Mouse (Mus musculus) layer of hippocampus, adult 2 months (tissue): Measurements from ENCODE around the gene Gtf3c2. TPM values are rescaled to one million over a fixed set of nuclear protein-coding genes. Genes with fewer than 3 reads are reported as not detected.

ENCODE experiments used
- DNase-seq, 2 experiments: peaks; one replicate each; pipeline ENCODE4 v3.0.0; 2022; ENCODE audit warnings: low spot score in 2 of 2
- H3K27ac ChIP-seq: fragments of 200-600 bp; 2 replicates; pipeline ENCODE4 v1.8.1; 2022
- H3K4me3 ChIP-seq: fragments of 200-600 bp; 2 replicates; pipeline ENCODE4 v1.8.1; 2022; ENCODE audit warnings: mild to moderate bottlenecking
- CTCF ChIP-seq: fragments of 200-600 bp; conservative IDR thresholded peaks from 2 replicates; pipeline ENCODE4 v1.8.1; 2022; ENCODE audit warnings: antibody characterized with exemption, mild to moderate bottlenecking, moderate library complexity
- total RNA-seq, 2 experiments: library from RNA; stranded (reverse); gene quantifications; 2 replicates each; pipeline ENCODE4 v1.2.3; 2021

Gene Gtf3c2
- total RNA-seq, 2 experiments from 2014 or later = 63.1 to 67.8 TPM

GRCm38 (mm10) chr5:31116354-31116753 is 63.6 kb downstream of the Gtf3c2 start, which contains the start of gene Trim54:
TSS of gene Trim54 (plus strand) at chr5:31116712.
- no peak within 1 kb of the TSS for H3K27ac ChIP-seq
- TF ChIP-seq CTCF = no peak
- no peak for DNase-seq
- no peak within 1 kb of the TSS for H3K4me3 ChIP-seq

GRCm38 (mm10) chr5:31110781-31111180 is 69.2 kb downstream of the Gtf3c2 start:
- DNase-seq = no peak
- TF ChIP-seq CTCF = peak; percentile 79
- no peak overlapping the region for H3K27ac ChIP-seq
- H3K4me3 ChIP-seq = no peak overlapping the region

GRCm38 (mm10) chr5:31108000-31108490 is 71.9 kb downstream of the Gtf3c2 start, which contains the start of gene Slc30a3:
TSS of gene Slc30a3 (minus strand) at chr5:31108237.
- no peak for TF ChIP-seq CTCF

More at GRCm38 (mm10) chr5:31108000-31108490, 71.9 kb downstream of the Gtf3c2 start, which contains the start of gene Slc30a3:
- DNase-seq = no peak
- H3K27ac ChIP-seq = no peak within 1 kb of the TSS
- no peak within 1 kb of the TSS for H3K4me3 ChIP-seq

Other genes with a start within 250 kb of the Gtf3c2 start
- gene Cgref1, start 234.6 kb downstream of the Gtf3c2 start, total RNA-seq = 10 to 100 TPM; 15.5 to 16.7 TPM
- 100 to 1,000 TPM; 132 to 145 TPM for gene Preb, start 219.8 kb downstream of the Gtf3c2 start, total RNA-seq
- under 1 TPM; 0.10 to 0.20 TPM for gene Tcf23, start 211.5 kb downstream of the Gtf3c2 start, total RNA-seq
- gene Atraid, start 131.8 kb downstream of the Gtf3c2 start, total RNA-seq = 10 to 100 TPM; 73.4 to 78.8 TPM
- 10 to 100 TPM; 15.0 to 16.1 TPM for gene Slc5a6, start 131.2 kb downstream of the Gtf3c2 start, total RNA-seq
- gene Cad, start 125.4 kb downstream of the Gtf3c2 start, total RNA-seq = 10 to 100 TPM; 17.1 to 21.6 TPM
- gene Dnajc5g, start 73.9 kb downstream of the Gtf3c2 start, total RNA-seq = not detected
- gene Slc30a3, start 71.9 kb downstream of the Gtf3c2 start, total RNA-seq = 10 to 100 TPM; 89.6 to 92.2 TPM
- gene Trim54, start 63.4 kb downstream of the Gtf3c2 start, total RNA-seq = not detected
- not detected for gene Ucn, start 41.3 kb downstream of the Gtf3c2 start, total RNA-seq
- 10 to 100 TPM; 58.8 to 61.3 TPM for gene Mpv17, start 25.9 kb downstream of the Gtf3c2 start, total RNA-seq
- 1 to 10 TPM; 3.5 to 4.0 TPM for gene Gm29609, start 233 bp downstream of the Gtf3c2 start, total RNA-seq
- 10 to 100 TPM; 80.9 to 81.5 TPM for gene Snx17, start 13.1 kb upstream of the Gtf3c2 start, total RNA-seq
- 10 to 100 TPM; 39.6 to 54.0 TPM for gene Eif2b4, start 13.3 kb upstream of the Gtf3c2 start, total RNA-seq
- 10 to 100 TPM; 29.3 to 29.5 TPM for gene Zfp513, start 22.2 kb upstream of the Gtf3c2 start, total RNA-seq
- 10 to 100 TPM; 71.3 to 74.8 TPM for gene Ppm1g, start 40.5 kb upstream of the Gtf3c2 start, total RNA-seq
- gene Nrbp1, start 60.7 kb upstream of the Gtf3c2 start, total RNA-seq = 10 to 100 TPM; 81.2 to 89.4 TPM
- under 1 TPM in 1 of 2 experiments, not detected in 1; 0.74 TPM for gene Gm9970, start 61.1 kb upstream of the Gtf3c2 start, total RNA-seq
- 1 to 10 TPM; 3.2 to 4.0 TPM for gene Krtcap3, start 71.5 kb upstream of the Gtf3c2 start, total RNA-seq
- gene Ift172, start 111.0 kb upstream of the Gtf3c2 start, total RNA-seq = 10 to 100 TPM; 80.9 to 96.8 TPM
- gene Fndc4, start 115.9 kb upstream of the Gtf3c2 start, total RNA-seq = 100 to 1,000 TPM; 180 to 215 TPM
- gene Gckr, start 117.3 kb upstream of the Gtf3c2 start, total RNA-seq = not detected